Mouse (Mus musculus) liver, embryonic 13.5 days (tissue): ENCODE data around the gene Irf3. TPM values are rescaled to one million over a fixed set of nuclear protein-coding genes. Genes with fewer than 3 reads are reported as not detected.

Experiments
- ATAC-seq: fragments of 200-750 bp; cut with Nextera tagmentation; 2 replicates; pipeline ENCODE4 v1.8.0; 2017; ENCODE audit warnings: low read depth, mild to moderate bottlenecking, moderate number of reproducible peaks, moderate library complexity
- DNase-seq: peaks from one replicate; pipeline ENCODE4 v3.0.0; 2022
- H3K27ac ChIP-seq: fragments of 300-500 bp; sonication (generic); 2 replicates; pipeline ENCODE4 v1.5.1; 2015; ENCODE audit warnings: moderate library complexity, mild to moderate bottlenecking, inconsistent platforms
- H3K27me3 ChIP-seq: fragments of 300-500 bp; sonication (generic); 2 replicates; pipeline ENCODE4 v1.6.1; 2015; ENCODE audit warnings: mild to moderate bottlenecking, inconsistent platforms
- H3K36me3 ChIP-seq: fragments of 300-500 bp; sonication (generic); 2 replicates; pipeline ENCODE4 v1.6.1; 2015; ENCODE audit warnings: mild to moderate bottlenecking, inconsistent platforms
- H3K4me1 ChIP-seq: fragments of 300-500 bp; sonication (generic); replicated peaks from 2 replicates; pipeline ENCODE4 v1.6.1; 2015; ENCODE audit warnings: inconsistent platforms
- H3K4me2 ChIP-seq: fragments of 300-500 bp; sonication (generic); 2 replicates; pipeline ENCODE4 v1.6.1; 2015; ENCODE audit warnings: inconsistent platforms, mild to moderate bottlenecking, moderate library complexity
- H3K4me3 ChIP-seq: fragments of 300-500 bp; sonication (generic); replicated peaks from 2 replicates; pipeline ENCODE4 v1.5.1; 2015; ENCODE audit warnings: mild to moderate bottlenecking, inconsistent platforms
- H3K9ac ChIP-seq: fragments of 300-500 bp; sonication (generic); 2 replicates; pipeline ENCODE4 v1.6.1; 2015; ENCODE audit warnings: mild to moderate bottlenecking, inconsistent platforms
- H3K9me3 ChIP-seq: fragments of 300-500 bp; sonication (generic); replicated peaks from 2 replicates; pipeline ENCODE4 v1.6.1; 2016; ENCODE audit warnings: inconsistent platforms
- WGBS: fragments of 180-500 bp; shearing (Covaris S2); methylation state at CpG from one replicate; pipeline ENCODE4 v1.1.7; 2015; ENCODE audit not compliant: insufficient replicate concordance; 5-methylcytosine and 5-hydroxymethylcytosine counted together
- polyA plus RNA-seq: library from polyadenylated mRNA; unstranded; fragments of >200 nt; fragmentation: Nextera tagmentation; extraction: Ambion mirVana; gene quantifications from 2 replicates; pipeline ENCODE4 v1.2.1, GENCODE M21; 2015

Gene Irf3
- polyA plus RNA-seq, 1 experiment from 2014 or later: 41.0 TPM

- Histone ChIP-seq H3K36me3 (no peaks in the 10 kb centered on the region), H3K4me3 (no peak overlapping the region), H3K4me2 (no peak overlapping the region), H3K9me3 (no peaks in the 10 kb centered on the region), H3K27me3 (no peaks in the 10 kb centered on the region), H3K9ac (no peak overlapping the region), H3K4me1 (peaks cover 20% of the 10 kb centered on the region), H3K27ac (no peak overlapping the region)
- DNase-seq (no peak), ATAC-seq (no peak)
- WGBS: 63% methylated on average over 10 of the region's 10 CpGs
These were observed 37.5 kb upstream of the Irf3 start for GRCm38 (mm10) chr7:44959874-44960511.

GRCm38 (mm10) chr7:44960512-44960910 lies 36.9 kb upstream of the Irf3 start:
- 72% methylated on average over 13 of the region's 13 CpGs for WGBS
- no peaks in the 10 kb centered on the region for H3K27me3 ChIP-seq
- H3K9me3 ChIP-seq: no peaks in the 10 kb centered on the region
- no peak overlapping the region for H3K4me3 ChIP-seq
- H3K36me3 ChIP-seq: no peaks in the 10 kb centered on the region
- no peak overlapping the region for H3K27ac ChIP-seq
- ATAC-seq (no peak), DNase-seq (no peak)
- peaks cover 20% of the 10 kb centered on the region for H3K4me1 ChIP-seq
- H3K9ac ChIP-seq: no peak overlapping the region
- H3K4me2 ChIP-seq: no peak overlapping the region

DNA sequence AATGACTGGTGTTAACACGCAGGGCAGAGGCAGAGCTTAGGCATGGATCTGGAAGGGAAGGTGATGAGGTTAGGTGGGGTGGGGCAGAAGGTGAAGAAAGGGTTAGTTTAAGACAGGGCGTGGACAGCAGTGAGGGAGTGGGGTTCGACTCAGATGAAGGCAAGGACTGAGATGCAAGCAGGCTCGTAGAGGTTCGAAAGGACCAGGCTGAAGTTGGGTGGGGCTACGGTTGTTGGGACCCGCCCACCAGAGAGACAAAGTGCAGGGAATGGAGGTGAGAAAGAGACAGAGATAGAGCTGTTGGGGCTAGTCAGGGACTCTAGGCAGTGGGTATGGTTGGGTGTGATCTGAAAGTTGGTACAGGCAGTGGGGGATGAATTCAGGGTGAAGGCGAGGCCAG lies 35.1 kb upstream of the Irf3 start:
- H3K27ac ChIP-seq: no peak overlapping the region
- peaks cover 20% of the 10 kb centered on the region for H3K4me1 ChIP-seq
- H3K4me3 ChIP-seq: no peak overlapping the region
- H3K4me2 ChIP-seq: no peak overlapping the region
- no peaks in the 10 kb centered on the region for H3K36me3 ChIP-seq
- ATAC-seq (no peak), DNase-seq (no peak)
- H3K27me3 ChIP-seq: no peaks in the 10 kb centered on the region
- no peaks in the 10 kb centered on the region for H3K9me3 ChIP-seq
- 44% methylated on average over 8 of the region's 8 CpGs for WGBS
- no peak overlapping the region for H3K9ac ChIP-seq

GRCm38 (mm10) chr7:44962831-44963230 lies 34.6 kb upstream of the Irf3 start:
- Histone ChIP-seq H3K4me1 (peaks cover 25% of the 10 kb centered on the region), H3K36me3 (no peaks in the 10 kb centered on the region), H3K4me3 (no peak overlapping the region), H3K27me3 (no peaks in the 10 kb centered on the region), H3K4me2 (no peak overlapping the region), H3K27ac (no peak overlapping the region), H3K9ac (0 out of 2 replicates have a peak overlapping the region, but pooled peaks have one; percentile 22), H3K9me3 (no peaks in the 10 kb centered on the region)
- DNase-seq (no peak), ATAC-seq (no peak)
- WGBS: 68% methylated on average over 5 of the region's 5 CpGs

DNA sequence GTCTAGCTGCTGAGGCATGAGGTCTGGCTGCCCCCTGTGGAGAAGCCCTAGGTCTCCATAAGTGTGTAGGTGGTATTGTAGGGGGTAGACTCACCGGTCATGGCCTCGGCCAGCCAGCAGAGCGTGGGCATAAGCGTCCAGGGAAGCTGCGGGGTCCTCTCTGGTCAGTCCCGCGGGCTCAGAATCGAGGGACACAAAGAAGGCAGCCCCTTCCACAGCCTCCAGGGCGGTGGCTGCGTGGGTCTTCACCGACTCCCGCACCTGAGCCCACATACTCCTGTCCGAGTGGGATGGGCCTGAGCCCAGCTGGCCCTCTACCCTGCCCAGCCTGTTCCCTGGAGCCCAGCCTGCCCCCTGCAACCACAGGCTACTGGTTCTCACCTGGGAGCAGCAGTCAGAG lies 32.5 kb upstream of the Irf3 start:
- DNase-seq (no peak), ATAC-seq (no peak)
- H3K4me1 ChIP-seq: peaks cover 27% of the 10 kb centered on the region
- 88% methylated on average over 13 of the region's 13 CpGs for WGBS
- no peaks in the 10 kb centered on the region for H3K36me3 ChIP-seq
- no peak overlapping the region for H3K9ac ChIP-seq
- H3K27me3 ChIP-seq: no peaks in the 10 kb centered on the region
- no peak overlapping the region for H3K27ac ChIP-seq
- no peak overlapping the region for H3K4me3 ChIP-seq
- no peaks in the 10 kb centered on the region for H3K9me3 ChIP-seq
- no peak overlapping the region for H3K4me2 ChIP-seq

DNA sequence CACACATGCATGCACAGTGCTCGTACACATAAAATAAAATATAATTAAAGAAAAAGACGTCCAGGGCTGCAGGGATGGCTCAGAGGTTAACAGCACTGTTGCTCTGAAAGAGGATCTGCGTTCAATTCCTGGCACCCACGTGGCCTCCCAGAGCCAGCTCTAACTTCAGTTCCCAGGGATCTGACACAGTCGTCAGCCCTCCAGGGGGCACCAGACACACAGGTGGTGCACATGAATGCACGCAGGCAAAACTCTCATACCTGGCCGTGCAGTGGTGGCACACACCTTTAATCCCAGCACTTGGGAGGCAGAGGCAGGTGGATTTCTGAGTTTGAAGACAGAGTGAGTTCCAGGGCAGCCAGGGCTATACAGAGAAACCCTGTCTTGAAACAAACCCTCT lies 31.5 kb upstream of the Irf3 start:
- no peaks in the 10 kb centered on the region for H3K9me3 ChIP-seq
- peaks cover 36% of the 10 kb centered on the region for H3K4me1 ChIP-seq
- H3K9ac ChIP-seq: no peak overlapping the region
- 56% methylated on average over 7 of the region's 7 CpGs for WGBS
- no peak for ATAC-seq
- no peaks in the 10 kb centered on the region for H3K36me3 ChIP-seq
- no peak overlapping the region for H3K4me3 ChIP-seq
- DNase-seq: no peak
- H3K27ac ChIP-seq: no peak overlapping the region
- no peaks in the 10 kb centered on the region for H3K27me3 ChIP-seq
- H3K4me2 ChIP-seq: no peak overlapping the region

DNA sequence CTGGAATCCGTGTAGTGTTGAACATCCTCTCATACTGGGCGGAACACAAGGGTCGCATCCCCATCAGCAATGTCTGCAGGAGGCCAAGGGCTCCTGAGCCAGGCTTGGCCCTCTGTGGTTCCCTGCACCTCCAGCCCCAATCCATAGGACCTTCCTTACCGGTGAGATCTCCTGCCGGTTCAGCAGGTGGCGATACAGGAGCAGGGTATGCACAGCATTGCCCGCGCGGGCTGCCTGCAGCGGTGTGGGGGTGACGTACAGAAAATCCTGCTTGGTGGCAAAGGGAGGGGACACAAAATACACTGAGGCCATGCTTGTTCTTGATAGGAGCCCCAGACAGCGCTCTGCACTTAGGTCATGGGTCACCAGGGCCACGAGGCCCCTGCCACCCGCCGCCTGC lies 30.8 kb upstream of the Irf3 start:
- whole genome bisulfite sequencing: 54% methylated on average over 15 of the region's 15 CpGs
- no peak overlapping the region for H3K9ac ChIP-seq
- no peak overlapping the region for H3K4me3 ChIP-seq
- H3K9me3 ChIP-seq: no peaks in the 10 kb centered on the region
- ATAC-seq (no peak), DNase-seq (no peak)
- peaks cover 42% of the 10 kb centered on the region for H3K4me1 ChIP-seq
- H3K27ac ChIP-seq: no peak overlapping the region
- no peaks in the 10 kb centered on the region for H3K36me3 ChIP-seq
- peaks cover 6% of the 10 kb centered on the region; the same call in 1 of the 2 replicates for H3K27me3 ChIP-seq
- no peak overlapping the region for H3K4me2 ChIP-seq

GRCm38 (mm10) chr7:44970231-44970691 lies 27.2 kb upstream of the Irf3 start:
- no peak overlapping the region for H3K27ac ChIP-seq
- ATAC-seq: peak; percentile 84

DNA sequence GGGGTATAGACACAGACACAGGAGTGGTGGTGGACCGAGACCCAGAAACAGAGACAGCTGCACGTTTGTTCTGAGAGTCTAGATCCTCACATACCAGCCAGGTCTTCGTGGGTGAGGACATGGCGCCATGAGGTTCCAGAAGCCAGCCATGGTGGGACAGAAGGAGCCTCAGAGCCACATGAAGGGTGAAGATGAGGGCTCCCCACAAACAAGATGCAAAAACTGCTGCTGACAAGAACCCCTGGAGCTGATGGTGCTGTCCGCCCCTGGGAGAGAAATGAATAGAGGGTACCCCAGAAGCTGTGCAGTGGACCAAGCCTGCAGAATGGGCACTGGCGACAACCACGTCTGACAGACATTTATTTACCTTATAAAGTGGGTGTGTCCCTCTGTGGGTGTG lies 26.3 kb upstream of the Irf3 start:
- peak overlapping the region; percentile 78 for H3K4me2 ChIP-seq
- H3K4me1 ChIP-seq: peaks cover 62% of the 10 kb centered on the region
- no peaks in the 10 kb centered on the region for H3K9me3 ChIP-seq
- WGBS: 58% methylated on average over 7 of the region's 7 CpGs
- peaks cover 8% of the 10 kb centered on the region for H3K36me3 ChIP-seq
- H3K27me3 ChIP-seq: peaks cover 6% of the 10 kb centered on the region; the same call in 1 of the 2 replicates
- H3K9ac ChIP-seq: no peak overlapping the region
- peak overlapping the region; percentile 56; the same call in 1 of the 2 replicates for H3K4me3 ChIP-seq
- H3K27ac ChIP-seq: no peak overlapping the region
- ATAC-seq: no peak
- DNase-seq: no peak

More at GRCm38 (mm10) chr7:44970231-44970691, 27.2 kb upstream of the Irf3 start:
- WGBS: under 1% methylated on average over 36 of the region's 36 CpGs
- H3K4me2 ChIP-seq: peak overlapping the region; percentile 78
- H3K36me3 ChIP-seq: no peaks in the 10 kb centered on the region
- H3K4me1 ChIP-seq: peaks cover 57% of the 10 kb centered on the region
- peaks cover 6% of the 10 kb centered on the region; the same call in 1 of the 2 replicates for H3K27me3 ChIP-seq
- DNase-seq: peak; percentile 70
- H3K4me3 ChIP-seq: peak overlapping the region; percentile 56
- peak overlapping the region; percentile 59 for H3K9ac ChIP-seq
- H3K9me3 ChIP-seq: no peaks in the 10 kb centered on the region

GRCm38 (mm10) chr7:44973415-44974130 lies 23.9 kb upstream of the Irf3 start:
- Histone ChIP-seq H3K36me3 (peaks cover 33% of the 10 kb centered on the region), H3K27ac (peak overlapping the region; percentile 75), H3K9ac (0 out of 2 replicates have a peak overlapping the region, but pooled peaks have one; percentile 27), H3K9me3 (no peaks in the 10 kb centered on the region), H3K4me3 (peak overlapping the region; percentile 36), H3K4me1 (peaks cover 51% of the 10 kb centered on the region), H3K27me3 (peaks cover 6% of the 10 kb centered on the region; the same call in 1 of the 2 replicates), H3K4me2 (peak overlapping the region; percentile 59)
- ATAC-seq: no peak
- 51% methylated on average over 14 of the region's 14 CpGs for WGBS
- no peak for DNase-seq

DNA sequence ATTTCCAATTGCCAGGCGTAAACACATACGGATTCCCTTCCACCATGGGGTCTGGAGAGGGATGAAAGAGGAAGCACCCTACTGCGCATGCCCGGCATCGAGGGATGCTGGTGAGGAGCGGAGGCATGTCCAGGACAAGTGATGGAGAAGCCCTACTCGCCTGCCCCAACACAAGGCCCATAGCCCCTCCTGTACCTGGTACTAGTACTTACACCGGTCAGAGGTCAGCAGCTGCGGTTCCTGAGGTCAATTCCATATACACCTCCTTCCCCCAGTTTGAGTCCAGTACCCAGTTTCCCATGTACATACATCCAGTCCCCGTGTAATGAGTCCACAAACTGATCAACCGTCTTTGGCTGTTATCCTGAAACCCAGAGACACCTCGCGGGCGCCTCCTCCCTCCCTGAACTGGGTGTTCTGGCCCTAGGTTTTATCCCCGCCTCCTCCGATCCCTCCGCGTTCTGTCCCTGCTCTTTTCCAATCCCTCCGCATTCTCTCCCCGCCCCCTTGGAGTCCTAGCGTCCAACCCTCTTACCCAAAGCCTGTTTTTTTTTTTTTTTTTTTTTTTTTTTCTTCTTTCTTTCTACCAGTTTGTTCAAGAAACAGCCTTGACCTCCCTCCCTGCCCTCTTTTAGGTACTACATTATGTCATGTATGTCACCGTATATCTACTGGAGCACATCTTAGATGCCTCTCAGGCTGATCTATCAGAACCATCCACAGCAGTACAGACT lies 22.9 kb upstream of the Irf3 start, which contains the start of gene Cpt1c:
Gene Cpt1c, minus strand, starts transcription at position 469 of the 734 bp plus-strand sequence.
- WGBS: 3% methylated on average over 22 of the region's 22 CpGs
- H3K4me2 ChIP-seq: peak within 1 kb of the TSS; percentile 59

More for the DNA sequence above, 22.9 kb upstream of the Irf3 start, which contains the start of gene Cpt1c:
- Histone ChIP-seq H3K36me3 (peaks cover 42% of the 10 kb centered on the region), H3K27me3 (peaks cover 6% of the 10 kb centered on the region; the same call in 1 of the 2 replicates), H3K9me3 (no peaks in the 10 kb centered on the region), H3K4me1 (peaks cover 51% of the 10 kb centered on the region), H3K9ac (peak within 1 kb of the TSS; percentile 51; the same call in 1 of the 2 replicates), H3K27ac (peak within 1 kb of the TSS; percentile 75), H3K4me3 (peak within 1 kb of the TSS; percentile 36)
- ATAC-seq: peak; percentile 63
- DNase-seq: peak; percentile 70
